Mouse (Mus musculus) thymus, postnatal 14 days (tissue): ENCODE data around the gene Kif26a.
A peak's percentile ranks its signal among the peaks of the same experiment; 100 is the strongest.

Experiments
- DNase-seq: peaks from one replicate; pipeline ENCODE4 v3.0.0; 2021

The Kif26a gene

GRCm38 (mm10) chr12:112145875-112146651 is at the start of gene Kif26a:
Kif26a (plus strand) TSS chr12:112146208.
- peak; percentile 42 for DNase-seq

GRCm38 (mm10) chr12:112096733-112097117 is 49.3 kb upstream of the Kif26a start:
- DNase-seq = no peak

DNA sequence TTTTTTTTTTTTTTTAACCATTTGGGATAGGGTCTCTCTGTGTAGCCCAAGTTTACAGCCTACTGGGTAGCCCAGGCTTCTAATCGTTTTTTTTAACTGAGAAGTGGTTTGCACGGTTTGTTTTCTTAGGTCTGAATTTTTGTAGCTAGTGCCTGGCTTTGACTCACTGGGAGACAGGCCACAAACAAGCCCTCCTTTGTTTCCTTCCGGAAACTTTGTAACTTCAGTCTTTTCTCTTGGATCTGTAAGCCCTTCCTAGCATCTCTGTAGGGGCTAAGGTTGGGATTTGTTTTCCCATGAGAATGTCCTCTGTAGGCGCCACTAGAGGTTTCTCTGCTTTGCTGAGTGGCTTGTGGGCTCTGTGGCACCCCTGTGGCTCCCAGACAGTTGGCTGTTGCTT is 45.9 kb upstream of the Kif26a start:
- DNase-seq = no peak

DNA sequence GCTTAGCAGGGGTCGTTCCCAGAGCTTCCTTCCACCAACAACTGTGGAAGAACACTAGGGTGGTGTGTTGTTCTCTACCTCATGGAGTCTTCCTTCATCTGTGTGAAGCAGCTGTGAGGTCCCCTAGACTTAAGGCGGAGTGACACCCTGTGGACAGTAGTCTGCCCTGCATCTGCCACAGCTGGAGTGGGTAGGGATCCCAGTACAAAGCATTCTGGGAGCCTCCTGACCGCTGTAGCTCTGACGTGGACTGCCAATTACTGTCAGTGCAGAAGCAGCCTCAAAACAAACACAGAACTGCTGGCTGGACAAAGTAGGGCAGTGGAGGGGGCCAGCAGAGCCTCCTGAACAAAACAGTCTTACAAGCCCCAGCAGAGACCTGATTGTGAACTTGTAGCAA is 45.0 kb upstream of the Kif26a start:
- DNase-seq = no peak

DNA sequence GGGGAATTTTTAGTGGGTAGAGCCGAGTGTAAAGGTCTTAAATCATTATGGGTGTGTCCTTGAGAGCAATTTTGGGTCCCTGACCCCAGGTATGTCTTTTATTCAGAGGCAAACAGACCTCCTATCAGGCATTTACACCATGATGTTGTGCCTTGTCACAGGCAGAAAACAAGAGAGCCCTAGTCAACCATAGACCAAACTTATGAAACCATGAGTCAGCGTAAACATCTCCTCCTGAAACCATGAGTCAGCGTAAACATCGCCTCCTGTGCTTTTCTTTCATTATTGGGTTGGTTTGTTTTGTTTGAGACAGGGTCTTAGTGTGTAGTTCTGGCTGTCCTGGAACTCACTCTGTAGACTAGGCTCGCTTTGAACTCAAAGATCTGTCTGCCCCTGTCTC is 42.8 kb upstream of the Kif26a start:
- DNase-seq = no peak

- no peak for DNase-seq
Measured at GRCm38 (mm10) chr12:112104890-112105289, 41.1 kb upstream of the Kif26a start.

- no peak for DNase-seq
Measured at GRCm38 (mm10) chr12:112106541-112106971, 39.5 kb upstream of the Kif26a start, which contains the start of gene Aspg. Aspg (plus strand) TSS chr12:112106679.

GRCm38 (mm10) chr12:112107685-112108084 is 38.3 kb upstream of the Kif26a start:
- no peak for DNase-seq

GRCm38 (mm10) chr12:112108696-112109445 is 37.1 kb upstream of the Kif26a start:
- DNase-seq = no peak

- no peak for DNase-seq
Measured at GRCm38 (mm10) chr12:112109701-112110100, 36.3 kb upstream of the Kif26a start.

DNA sequence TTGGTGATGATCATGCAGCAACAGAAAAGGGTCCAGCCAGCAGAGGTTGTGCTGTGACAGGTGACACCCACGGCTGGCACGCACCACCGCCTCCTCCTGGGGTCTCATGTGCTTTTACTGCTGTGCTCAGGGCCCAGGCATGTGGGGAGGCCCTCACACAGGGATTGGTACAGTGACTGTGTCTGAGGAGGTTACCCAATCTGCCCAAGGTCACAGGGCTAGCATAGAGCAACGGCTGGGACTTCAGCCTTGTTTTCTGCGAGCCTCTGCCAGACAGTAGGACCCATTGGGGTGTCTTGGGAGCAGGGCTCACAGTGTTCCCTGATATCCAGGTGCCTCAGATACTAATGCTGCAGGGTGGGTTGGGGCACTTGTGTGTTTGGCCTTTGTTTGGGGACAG is 34.7 kb upstream of the Kif26a start:
- no peak for DNase-seq

DNA sequence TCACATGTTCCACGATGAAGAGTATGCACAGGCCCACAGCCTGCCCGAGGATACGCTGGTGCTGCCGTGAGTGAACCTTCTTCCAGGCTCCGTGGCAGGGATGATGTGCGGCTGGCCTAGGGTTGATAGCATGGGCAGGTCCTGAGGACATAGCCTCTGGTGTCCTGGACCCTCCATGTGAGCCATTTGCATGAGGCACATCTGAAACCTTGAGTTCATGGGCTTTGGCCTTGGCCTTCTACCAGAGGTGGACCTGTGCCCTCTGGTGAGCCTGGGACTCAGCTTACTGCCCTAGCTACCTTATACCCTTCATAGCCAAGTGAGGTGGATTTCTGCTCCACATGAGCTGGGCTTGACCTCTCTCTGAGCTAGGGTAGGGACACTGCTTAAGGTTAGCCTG is 33.8 kb upstream of the Kif26a start:
- no peak for DNase-seq

- no peak for DNase-seq
Measured at GRCm38 (mm10) chr12:112112686-112113396, 33.2 kb upstream of the Kif26a start.

- DNase-seq = peak; percentile 73
Measured at GRCm38 (mm10) chr12:112113710-112114109, 32.3 kb upstream of the Kif26a start.

- DNase-seq = no peak
Measured at GRCm38 (mm10) chr12:112117006-112117405, 29.0 kb upstream of the Kif26a start.

DNA sequence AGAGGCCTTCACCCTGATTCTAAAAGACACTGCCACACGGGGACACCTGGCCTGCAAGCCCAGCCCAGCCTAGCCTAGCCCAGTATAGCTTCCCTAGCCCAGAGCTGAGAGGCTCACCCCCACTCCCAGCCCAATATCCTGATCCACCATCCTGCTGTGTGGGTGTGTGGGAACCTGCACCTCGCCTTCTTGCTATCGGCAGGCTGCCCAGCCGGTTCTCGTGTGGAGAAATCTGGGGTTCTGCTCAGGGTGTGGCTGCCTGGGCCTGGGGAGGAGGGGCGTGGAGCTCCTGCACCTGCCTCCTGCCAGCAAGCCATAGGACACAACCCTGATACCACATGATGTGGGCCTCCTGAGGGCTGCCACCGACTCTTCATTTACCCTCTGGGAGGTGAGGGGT is 28.4 kb upstream of the Kif26a start:
- no peak for DNase-seq

DNA sequence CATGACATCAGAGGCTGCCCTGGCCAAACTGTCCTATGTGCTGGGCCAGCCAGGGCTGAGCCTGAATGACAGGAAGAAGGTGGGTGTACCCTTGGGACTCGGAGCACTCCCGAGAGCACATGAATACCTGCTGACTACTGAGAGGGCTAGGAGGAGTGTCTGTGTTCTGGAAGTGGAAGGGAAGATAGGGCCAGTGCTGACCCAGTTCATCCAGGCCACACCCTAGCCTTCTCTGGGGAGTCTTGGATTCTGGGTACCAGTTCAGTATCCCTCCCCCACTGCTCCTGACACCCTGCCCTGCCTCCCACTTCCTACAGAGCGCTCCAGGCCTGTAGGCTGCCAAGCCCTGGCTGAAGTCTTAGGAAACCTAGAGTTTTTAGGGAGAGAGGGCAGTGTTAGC is 24.8 kb upstream of the Kif26a start:
- DNase-seq = no peak

DNA sequence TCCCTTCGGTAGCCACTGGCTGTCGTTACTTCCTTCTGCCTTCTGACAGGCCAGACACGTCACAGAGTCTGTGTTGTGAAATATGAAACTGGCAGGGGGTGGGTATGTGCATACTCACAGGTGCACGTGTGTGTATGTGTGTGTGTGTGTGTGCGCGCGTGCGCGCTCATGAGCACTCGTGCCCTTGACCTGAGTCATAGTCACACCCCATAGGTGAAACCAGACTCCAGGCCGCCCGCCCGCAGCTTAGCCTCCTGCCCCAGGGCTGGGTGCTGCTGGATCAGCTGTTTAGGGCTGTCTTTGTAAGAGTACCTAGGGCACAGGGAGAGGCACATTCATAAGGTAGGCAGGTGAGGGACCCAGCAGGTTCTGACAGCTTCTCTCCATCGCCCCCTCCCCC is 20.1 kb upstream of the Kif26a start:
- no peak for DNase-seq

GRCm38 (mm10) chr12:112126931-112127635 is 18.9 kb upstream of the Kif26a start:
- DNase-seq = no peak

DNA sequence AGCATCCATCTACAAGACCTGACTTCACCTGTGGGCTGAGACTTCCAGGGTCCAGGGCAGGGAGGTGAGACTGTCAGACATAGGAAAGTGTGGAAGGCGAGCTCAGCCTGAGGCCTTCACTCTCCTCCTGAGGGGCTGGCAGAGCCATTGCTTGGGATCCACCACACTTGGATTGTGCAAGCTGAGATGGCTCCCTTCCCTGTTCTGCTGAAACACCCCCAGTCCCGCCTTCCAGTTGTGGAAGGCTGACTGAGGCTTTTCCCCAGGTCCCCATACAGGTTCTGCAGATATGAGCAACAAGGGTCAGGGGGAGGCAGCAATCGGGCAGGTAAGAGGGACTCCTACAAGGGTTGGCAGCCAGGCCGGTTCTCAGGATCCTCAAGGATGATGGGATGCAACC is 17.5 kb upstream of the Kif26a start:
- no peak for DNase-seq

DNA sequence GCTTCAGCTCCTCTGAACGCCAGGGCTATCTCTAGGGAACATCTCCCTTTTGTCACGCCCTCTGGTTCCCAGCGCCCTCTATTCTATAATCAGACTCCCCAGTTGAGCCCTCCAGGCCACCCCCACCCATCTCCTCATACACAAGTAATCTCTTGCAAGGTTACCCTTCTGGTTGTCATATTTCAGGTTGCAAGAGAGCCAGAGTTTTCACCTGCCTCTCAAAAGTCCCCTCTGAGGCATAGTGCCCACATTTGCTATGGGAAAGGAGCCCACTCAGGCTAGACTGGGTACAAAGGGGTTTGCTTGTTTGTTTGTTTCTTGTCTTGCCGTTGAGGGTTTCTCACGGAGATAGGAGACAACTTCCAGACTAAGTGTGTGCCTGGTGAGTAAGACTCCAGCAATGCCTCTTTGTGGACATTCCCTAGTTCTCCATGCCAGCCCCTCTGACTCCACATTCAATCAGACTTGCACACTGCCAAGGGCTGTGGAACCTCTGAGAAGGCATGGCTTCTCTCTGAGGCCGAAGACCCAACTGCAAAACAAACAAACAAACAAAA is 16.6 kb upstream of the Kif26a start:
- DNase-seq = no peak

GRCm38 (mm10) chr12:112130161-112130860 is 15.7 kb upstream of the Kif26a start:
- peak; percentile 56 for DNase-seq
